Mouse (Mus musculus) liver, embryonic 14.5 days (tissue): ENCODE results near the gene Hemgn. TPM values are rescaled to one million over a fixed set of nuclear protein-coding genes. Genes with fewer than 3 reads are reported as not detected.

Source experiments
- ATAC-seq: fragments of 200-750 bp; cut with Nextera tagmentation; 2 replicates; pipeline ENCODE4 v1.8.0; 2017; ENCODE audit warnings: moderate number of reproducible peaks, mild to moderate bottlenecking, moderate library complexity; ENCODE audit not compliant: insufficient read depth
- DNase-seq, 3 experiments: peaks; one replicate each; pipeline ENCODE4 v3.0.0-alpha.2; 2012 to 2013; ENCODE audit warnings: low read depth in 3 of 3, low spot score in 3 of 3
- H3K27ac ChIP-seq: fragments of 300-500 bp; sonication (generic); 2 replicates; pipeline ENCODE4 v1.5.1; 2014; ENCODE audit warnings: moderate library complexity, mild to moderate bottlenecking, control low read depth, inconsistent platforms
- H3K27me3 ChIP-seq: fragments of 300-500 bp; sonication (generic); 2 replicates; pipeline ENCODE4 v1.6.1; 2014; ENCODE audit warnings: mild to moderate bottlenecking, low read length, moderate library complexity; ENCODE audit not compliant: control insufficient read depth, insufficient read depth
- H3K36me3 ChIP-seq: fragments of 300-500 bp; sonication (generic); replicated peaks from 2 replicates; pipeline ENCODE4 v1.6.1; 2014; ENCODE audit warnings: low read depth; ENCODE audit not compliant: control insufficient read depth, insufficient read depth
- H3K4me1 ChIP-seq, 2 experiments: fragments of 200-500 bp in 1 of 2; fragments of 300-500 bp in 1 of 2; sonication (generic) in 1 of 2; replicated peaks; 2 replicates each; pipeline ENCODE4 v1.6.1; 2012 to 2014; ENCODE audit warnings: antibody characterized with exemption in 1 of 2, inconsistent platforms in 1 of 2, low read length in 1 of 2; ENCODE audit not compliant: control insufficient read depth in 2 of 2, insufficient read depth in 2 of 2
- H3K4me2 ChIP-seq: fragments of 300-500 bp; sonication (generic); 2 replicates; pipeline ENCODE4 v1.6.1; 2014; ENCODE audit warnings: low read depth, mild to moderate bottlenecking, control low read depth, moderate library complexity
- H3K4me3 ChIP-seq, 2 experiments: fragments of 200-500 bp in 1 of 2; fragments of 300-500 bp in 1 of 2; sonication (generic) in 1 of 2; 2 replicates each; pipeline ENCODE4 v1.5.1; 2012 to 2014; ENCODE audit warnings: low read depth in 2 of 2, low read length in 2 of 2, mild to moderate bottlenecking in 2 of 2, control low read depth in 1 of 2, inconsistent platforms in 1 of 2, moderate library complexity in 1 of 2; ENCODE audit not compliant: insufficient read depth in 1 of 2
- H3K9ac ChIP-seq: fragments of 300-500 bp; sonication (generic); replicated peaks from 2 replicates; pipeline ENCODE4 v1.6.1; 2014; ENCODE audit warnings: mild to moderate bottlenecking, control low read depth, moderate library complexity
- H3K9me3 ChIP-seq: fragments of 300-500 bp; sonication (generic); 2 replicates; pipeline ENCODE4 v1.6.1; 2016; ENCODE audit warnings: low read length, mixed read lengths; ENCODE audit not compliant: control insufficient read depth
- CTCF ChIP-seq: IDR thresholded peaks from 2 replicates; pipeline ENCODE4 v1.5.1; 2016; ENCODE audit warnings: antibody characterized with exemption, low read depth, control low read depth
- EP300 ChIP-seq: IDR thresholded peaks from 2 replicates; pipeline ENCODE4 v1.6.1; 2016; ENCODE audit warnings: antibody characterized with exemption, low read depth
- WGBS: fragments of 180-500 bp; shearing (Covaris S2); extraction: QIAGEN DNeasy Blood & Tissue Kit; methylation state at CpG from one replicate; pipeline ENCODE4 v1.1.7; 2014; ENCODE audit not compliant: insufficient replicate concordance; 5-methylcytosine and 5-hydroxymethylcytosine counted together
- polyA plus RNA-seq, 2 experiments: library from polyadenylated mRNA; depleted of rRNA in 1 of 2; stranded (reverse) in 1 of 2; unstranded in 1 of 2; fragments of >200 nt; fragmentation: Nextera tagmentation in 1 of 2; extraction: Ambion mirVana in 1 of 2; gene quantifications; 2 replicates each; pipeline versions ENCODE4 v1.2.1 to v1.2.3; 2012 to 2014

Hemgn gene
- polyA plus RNA-seq, 2 experiments, result 274 to 293 TPM

GRCm38 (mm10) chr4:46389612-46390341, 23.5 kb downstream of the Hemgn start:
- H3K27me3 ChIP-seq, result no peaks in the 10 kb centered on the region
- peak overlapping the region; percentile 58 to 71 for H3K4me3 ChIP-seq
- H3K4me1 ChIP-seq, result peaks cover 3 to 10% of the 10 kb centered on the region in 2 experiments; a peak in 2 of 4 replicates
- H3K9ac ChIP-seq, result peak overlapping the region; percentile 58
- H3K9me3 ChIP-seq, result no peaks in the 10 kb centered on the region
- WGBS, result under 1% methylated on average over 24 of the region's 24 CpGs
- peak overlapping the region; percentile 70 for H3K4me2 ChIP-seq
- peaks cover 65% of the 10 kb centered on the region for H3K36me3 ChIP-seq
- DNase-seq, result no peak
- TF ChIP-seq CTCF, result no peak
- no peak for TF ChIP-seq EP300
- peak overlapping the region; percentile 72 for H3K27ac ChIP-seq
- ATAC-seq, result peak; percentile 6; the same call in 1 of the 2 replicates

- Histone ChIP-seq H3K4me3 (peak within 1 kb of the TSS; percentile 58 to 71), H3K4me1 (peaks cover 2 to 10% of the 10 kb centered on the region in 2 experiments; a peak in 2 of 4 replicates), H3K4me2 (peak within 1 kb of the TSS; percentile 70), H3K27ac (peak within 1 kb of the TSS; percentile 72), H3K9ac (peak within 1 kb of the TSS; percentile 58), H3K27me3 (no peaks in the 10 kb centered on the region), H3K9me3 (no peaks in the 10 kb centered on the region), H3K36me3 (peaks cover 65% of the 10 kb centered on the region)
- DNase-seq, result peak; percentile 95 to 97 (median 96)
- peak; percentile 35; the same call in 1 of the 2 replicates for TF ChIP-seq CTCF
- peak; percentile 63 for TF ChIP-seq EP300
- WGBS, result under 1% methylated on average over 52 of the region's 56 CpGs
- peak; percentile 86 for ATAC-seq
These were observed 24.2 kb downstream of the Hemgn start, which contains the start of gene Trmo for GRCm38 (mm10) chr4:46389013-46389611. TSS of gene Trmo (minus strand) at chr4:46389437.

DNA sequence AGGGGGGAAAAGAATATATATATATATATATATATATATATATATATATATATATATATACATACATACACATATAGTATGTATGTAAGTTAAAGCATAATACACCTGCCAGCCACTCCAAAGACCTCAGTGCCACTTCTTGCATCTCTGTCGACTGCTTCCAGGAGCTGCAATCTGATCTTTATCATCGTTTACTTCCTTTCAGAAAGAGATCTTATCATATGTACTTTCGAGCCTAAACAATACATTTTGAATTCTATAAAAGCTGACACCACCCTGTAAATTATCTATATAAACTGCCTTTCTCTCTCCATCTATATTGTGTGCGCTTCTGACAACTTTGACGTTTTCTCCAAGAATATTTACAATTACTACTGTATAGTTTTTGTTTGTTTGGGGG, 24.8 kb downstream of the Hemgn start:
- Histone ChIP-seq H3K9ac (peak overlapping the region; percentile 7; the same call in 1 of the 2 replicates), H3K36me3 (peaks cover 65% of the 10 kb centered on the region), H3K4me3 (peak overlapping the region; percentile 58 to 71), H3K4me1 (peaks cover 2 to 10% of the 10 kb centered on the region in 2 experiments; a peak in 2 of 4 replicates), H3K27ac (peak overlapping the region; percentile 72), H3K4me2 (peak overlapping the region; percentile 70), H3K27me3 (no peaks in the 10 kb centered on the region), H3K9me3 (no peaks in the 10 kb centered on the region)
- TF ChIP-seq EP300, result no peak
- TF ChIP-seq CTCF, result no peak
- 7% methylated on average over 5 of the region's 5 CpGs for WGBS
- ATAC-seq (no peak), DNase-seq (no peak)

DNA sequence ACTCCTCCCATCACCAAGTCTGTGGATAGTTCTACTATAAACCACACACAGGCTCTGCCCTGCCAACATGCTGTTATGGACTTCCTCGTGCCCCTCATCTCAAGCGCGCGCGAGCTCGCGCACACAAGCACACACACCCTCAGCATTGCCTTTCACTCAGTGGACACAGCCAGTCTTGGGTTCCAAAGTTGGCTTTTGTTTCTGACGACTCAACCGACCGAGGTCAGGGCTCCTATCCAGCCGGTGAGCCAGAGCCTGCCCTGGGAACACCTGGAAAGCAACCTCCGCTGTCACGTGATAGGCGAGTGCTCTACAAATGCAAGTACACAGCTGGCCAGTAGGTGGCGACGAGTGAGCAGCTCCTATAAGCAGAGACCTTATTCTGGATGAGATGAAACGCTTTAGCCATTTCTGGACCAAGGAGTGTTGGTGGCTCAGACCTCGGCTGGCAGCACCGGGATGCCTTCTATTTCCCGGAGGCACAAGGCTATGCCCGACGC, 38.4 kb downstream of the Hemgn start:
- Histone ChIP-seq H3K9me3 (no peaks in the 10 kb centered on the region), H3K4me3 (peak overlapping the region; percentile 10 to 36; a peak in 3 of 4 replicates), H3K27me3 (peaks cover 6% of the 10 kb centered on the region), H3K4me2 (peak overlapping the region; percentile 61), H3K36me3 (peaks cover 50% of the 10 kb centered on the region), H3K9ac (no peak overlapping the region), H3K27ac (no peak overlapping the region), H3K4me1 (peaks cover 0 to 2% of the 10 kb centered on the region in 2 experiments; a peak in 2 of 4 replicates)
- DNase-seq, result peak; percentile 61 to 69 (median 63)
- TF ChIP-seq EP300, result no peak
- peak; percentile 98 for TF ChIP-seq CTCF
- ATAC-seq, result peak; percentile 67
- WGBS, result 24% methylated on average over 22 of the region's 22 CpGs
